Mouse (Mus musculus) urinary bladder, adult 2 months (tissue): Measurements from ENCODE around the gene Sec22b. TPM values are rescaled to one million over a fixed set of nuclear protein-coding genes. Genes with fewer than 3 reads are reported as not detected.

Experiments used
- DNase-seq: peaks from one replicate; pipeline ENCODE4 v3.0.0; 2022; ENCODE audit warnings: low spot score
- polyA plus RNA-seq: library from polyadenylated mRNA; depleted of rRNA; stranded (reverse); fragments of >200 nt; gene quantifications from 2 replicates; pipeline ENCODE4 v1.2.3, GENCODE M21; 2012; rRNA removed

Sec22b gene
- 75.0 and 84.5 TPM in 2 replicates for polyA plus RNA-seq

DNA sequence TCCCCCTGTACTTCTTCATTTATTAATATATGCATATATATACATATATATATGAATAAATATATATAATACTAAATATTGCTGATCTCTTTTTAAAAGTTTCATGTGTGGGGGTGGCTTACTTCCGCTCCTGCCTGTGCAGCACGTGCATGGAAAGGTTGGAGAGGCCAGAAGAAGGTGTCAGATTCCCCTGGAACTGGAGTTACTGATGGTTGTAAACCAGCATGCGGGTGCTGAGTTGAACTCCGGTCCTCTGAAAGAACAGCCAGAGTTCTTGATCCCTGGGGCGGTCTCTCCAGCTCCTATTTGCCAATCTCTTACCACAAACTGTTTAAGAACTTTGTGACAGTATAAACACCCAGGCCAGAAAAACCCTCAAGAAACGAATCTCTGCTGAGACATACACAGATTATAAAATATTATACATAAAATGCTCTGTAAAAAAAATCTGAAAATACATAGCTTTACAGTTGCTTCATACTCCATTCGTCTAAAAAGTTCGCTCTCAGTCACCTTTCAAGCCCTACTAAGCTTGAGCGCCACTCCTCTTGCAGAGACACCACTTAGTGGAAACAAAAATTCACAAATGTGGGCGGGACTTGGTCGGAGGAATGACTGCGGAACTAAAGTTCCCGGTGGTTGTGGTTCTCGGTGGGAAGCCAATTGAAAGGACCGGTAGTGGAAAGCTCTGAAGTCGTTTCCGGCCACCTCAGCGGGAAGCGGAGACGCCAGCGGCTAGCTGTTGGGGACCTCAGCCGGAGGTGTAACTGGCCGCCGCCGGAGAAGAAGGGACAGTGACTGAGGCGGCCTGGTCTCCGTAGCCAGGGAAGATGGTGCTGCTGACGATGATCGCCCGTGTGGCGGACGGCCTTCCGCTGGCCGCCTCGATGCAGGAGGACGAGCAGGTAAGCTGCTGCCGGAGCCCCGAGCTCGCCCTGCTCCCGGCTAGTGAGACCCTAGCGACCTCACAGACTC lies at the start of gene Sec22b:
Gene Sec22b (plus strand): TSS at position 675 of the 975 bp plus-strand sequence.
- peak; percentile 77 for DNase-seq

DNA sequence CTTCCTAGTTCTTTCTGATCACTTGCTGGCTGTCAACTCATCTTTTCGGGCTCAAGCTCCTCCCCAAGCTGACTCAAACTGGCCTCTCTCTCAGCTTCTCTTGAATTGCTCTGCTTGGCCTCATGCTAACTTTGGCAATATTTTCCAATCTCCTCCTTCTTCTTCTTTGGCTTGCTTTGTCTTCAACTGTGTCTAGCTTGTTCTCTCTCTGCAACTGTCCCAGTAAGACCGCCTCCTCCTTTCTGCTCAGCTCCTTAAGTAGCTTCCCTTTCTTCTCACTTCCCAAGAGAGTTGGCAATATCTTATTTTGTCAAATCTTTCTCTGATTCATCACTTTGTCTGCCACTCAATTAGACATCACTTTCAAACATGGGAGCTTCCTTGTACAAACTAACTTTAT lies 49.2 kb upstream of the Sec22b start:
- DNase-seq, result no peak

DNA sequence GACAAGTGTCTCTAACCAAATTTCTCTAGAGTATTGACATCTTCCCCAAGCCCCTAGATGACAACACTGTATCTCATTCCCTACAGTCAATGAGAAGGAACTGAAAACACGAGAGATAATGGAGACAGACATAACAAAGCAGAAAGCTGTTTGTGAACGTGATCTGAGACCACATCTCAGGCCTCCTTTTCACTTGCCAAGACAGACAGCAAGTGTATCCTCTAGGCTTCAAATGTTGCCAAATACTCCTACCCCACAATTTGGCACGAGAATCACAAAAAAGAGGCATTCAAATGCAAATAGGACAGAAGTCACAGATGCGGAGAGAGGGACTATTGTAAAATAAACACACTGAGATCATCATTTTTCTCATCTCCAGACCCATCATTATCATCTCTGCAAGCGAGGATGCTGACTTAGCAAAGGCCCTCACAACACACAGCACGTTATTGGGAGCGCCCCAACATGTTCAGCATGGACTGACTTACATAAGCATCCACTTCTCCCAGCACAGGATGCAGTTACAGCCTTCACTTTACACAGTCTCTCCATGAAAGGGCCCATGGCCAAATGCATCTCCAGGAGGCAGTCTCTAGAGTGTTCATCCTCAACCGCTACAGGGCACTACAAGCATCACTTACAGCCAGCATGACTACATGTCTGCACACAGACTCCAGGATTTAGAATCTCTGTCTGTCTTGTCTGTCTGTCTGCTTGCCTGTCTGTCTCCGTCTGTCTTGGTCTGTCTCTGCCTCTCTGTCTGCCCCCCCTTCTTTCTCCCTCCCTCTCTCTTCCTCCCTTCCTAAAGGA lies 46.2 kb upstream of the Sec22b start:
- DNase-seq, result no peak

DNA sequence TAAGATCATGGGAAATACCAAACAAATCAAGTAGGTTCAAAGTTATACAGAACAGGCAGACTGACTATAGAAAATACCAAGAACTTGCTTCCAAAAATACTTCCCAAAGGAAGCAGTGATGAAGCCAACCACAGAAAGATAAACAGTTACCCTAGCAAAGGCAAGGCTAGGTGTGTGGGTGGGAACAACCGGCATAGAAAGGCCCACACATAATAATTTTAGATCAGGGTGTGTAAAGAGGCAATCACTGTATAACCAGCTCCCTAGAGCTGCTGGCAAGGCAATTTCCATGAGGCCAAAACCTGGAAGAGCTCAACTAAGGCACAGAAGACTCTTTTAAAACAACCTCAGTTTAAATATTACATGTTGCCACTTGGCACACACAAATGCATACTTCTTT lies 41.6 kb upstream of the Sec22b start:
- no peak for DNase-seq

DNA sequence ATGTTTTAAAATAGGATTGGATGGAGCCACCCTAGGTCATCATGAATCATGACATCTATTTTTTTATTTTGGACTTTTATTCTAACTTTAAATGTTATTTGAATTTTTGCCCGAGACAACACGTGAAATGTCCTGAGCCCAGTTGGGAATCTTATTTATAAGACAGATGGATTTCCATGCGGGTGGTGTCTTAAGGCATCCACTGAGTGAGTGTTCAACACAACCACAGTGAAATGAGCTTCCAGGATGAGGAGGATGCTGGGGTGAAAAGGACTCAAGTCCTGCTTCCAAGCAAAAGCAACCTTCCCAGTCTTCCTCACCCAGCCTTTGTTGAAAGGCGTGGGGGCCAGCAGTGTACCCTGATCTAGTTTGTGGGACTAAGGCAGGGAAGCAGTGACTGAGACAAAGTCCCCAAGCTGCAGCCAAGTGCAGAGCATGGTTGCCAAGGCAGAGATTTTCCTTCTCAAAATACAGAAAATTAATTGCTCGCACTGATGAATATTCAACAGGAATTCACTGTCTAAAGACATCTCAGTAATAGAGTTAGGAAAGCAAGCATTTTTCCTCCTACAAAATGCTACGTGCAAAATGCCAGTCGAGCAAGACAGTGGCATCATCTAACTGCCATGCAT lies 40.1 kb upstream of the Sec22b start:
- no peak for DNase-seq

DNA sequence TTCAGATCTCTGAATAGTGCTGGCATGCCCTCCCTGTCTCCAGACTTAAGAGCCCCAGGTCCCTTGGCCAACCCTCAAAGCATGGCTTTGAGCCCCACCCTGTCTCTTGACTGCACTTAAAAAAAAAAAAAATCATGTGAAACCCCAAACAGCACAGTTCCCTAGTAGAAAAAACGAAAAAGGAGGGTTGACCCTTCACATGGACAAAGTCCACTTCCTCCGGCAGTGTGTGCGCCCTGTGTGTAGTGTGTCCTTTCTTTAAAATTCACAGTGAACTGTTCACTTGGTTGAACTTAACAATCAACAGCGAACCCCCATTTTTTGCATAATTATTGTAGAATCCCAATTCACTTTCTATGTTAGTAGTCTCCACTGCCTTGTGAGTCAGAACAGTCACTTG lies 34.3 kb upstream of the Sec22b start:
- DNase-seq, result no peak

DNA sequence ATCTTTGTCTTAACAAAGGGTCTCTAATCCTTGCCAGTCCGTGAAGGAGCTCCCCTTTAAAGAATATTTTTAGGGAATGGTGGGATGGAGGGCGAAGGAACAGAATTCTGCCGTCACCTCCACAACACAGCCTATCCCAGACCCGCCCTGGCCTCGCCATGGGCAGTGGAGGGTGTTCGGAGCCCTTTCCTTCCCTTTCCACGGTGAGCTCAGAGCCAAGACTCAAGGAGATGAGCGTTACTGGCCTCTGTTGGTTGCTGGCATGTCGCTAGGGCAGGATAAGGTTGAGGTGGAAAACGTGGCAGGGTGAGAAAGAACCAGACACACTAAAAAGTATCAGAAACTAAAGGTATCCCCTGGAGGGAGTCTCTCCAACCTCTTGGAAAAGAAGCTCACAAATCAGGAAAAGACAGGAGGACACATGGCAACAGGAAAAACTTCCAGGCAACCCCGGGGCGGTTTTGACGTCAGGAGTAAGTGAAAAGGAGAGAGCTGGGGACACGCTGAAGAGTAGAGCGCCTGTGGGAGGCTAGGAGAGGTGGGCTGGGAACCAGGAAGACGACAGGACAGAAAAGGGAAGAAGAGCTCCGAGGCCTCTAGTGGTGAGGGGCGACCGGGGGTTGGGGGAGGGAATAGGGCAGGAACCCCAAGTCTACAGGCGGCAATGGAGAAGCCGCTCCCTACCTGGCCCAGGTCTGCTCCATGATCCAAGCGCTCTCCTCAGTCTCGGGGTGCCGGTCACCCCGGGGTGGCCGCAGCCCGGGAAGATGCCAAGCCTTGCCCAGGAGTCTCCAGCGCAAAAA lies 33.6 kb upstream of the Sec22b start:
- DNase-seq, result no peak

DNA sequence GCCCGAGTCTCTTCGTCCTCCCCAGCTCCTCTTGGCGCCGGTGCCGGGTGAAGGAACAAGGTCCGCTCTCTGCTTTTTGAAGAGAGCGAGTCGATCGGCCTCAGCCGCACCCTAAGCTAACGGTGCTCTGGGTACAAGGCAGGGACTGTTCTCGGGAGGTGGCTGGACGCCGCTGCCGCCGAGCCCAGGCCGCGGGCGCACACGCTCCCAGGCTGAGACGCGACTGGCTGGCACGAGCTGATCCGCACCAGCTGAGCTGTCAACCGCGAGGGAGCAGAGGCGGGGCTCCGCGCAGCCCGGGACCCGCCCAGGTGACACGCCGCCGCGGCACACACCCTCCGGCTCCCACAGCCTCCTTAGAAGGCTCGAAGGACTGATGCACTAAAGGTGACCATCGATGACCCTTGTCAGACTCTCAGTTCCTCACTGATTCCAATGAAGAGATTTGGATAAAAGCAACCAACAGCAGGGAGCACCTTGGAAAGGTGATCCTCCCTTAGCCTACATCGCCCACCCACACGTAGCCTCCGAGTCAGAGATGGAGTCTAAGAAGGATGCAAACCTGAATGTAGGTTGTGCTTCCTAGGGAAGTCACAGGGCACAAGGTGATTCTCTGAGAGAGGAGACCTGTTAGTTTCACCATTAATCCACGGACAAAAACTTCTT lies 32.8 kb upstream of the Sec22b start:
- peak; percentile 58 for DNase-seq

DNA sequence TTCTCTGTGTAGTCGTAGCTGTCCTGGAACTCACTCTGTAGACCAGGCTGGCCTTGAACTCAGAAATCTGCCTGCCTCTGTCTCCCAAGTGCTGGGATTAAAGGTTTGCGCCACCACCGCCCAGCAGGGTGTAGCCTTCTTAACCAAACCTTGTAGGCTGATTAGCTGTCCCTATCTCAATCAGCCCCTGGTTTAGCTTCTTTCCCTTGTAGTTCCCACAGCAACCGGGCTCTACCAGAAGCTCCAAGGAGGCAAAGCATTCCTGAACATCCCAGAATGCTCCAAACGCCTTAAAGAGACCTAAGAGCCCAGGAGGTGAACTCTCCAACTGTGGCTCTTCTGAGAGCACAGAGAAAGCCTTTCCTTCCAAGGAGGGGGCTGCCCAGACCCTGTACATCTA lies 32.3 kb upstream of the Sec22b start:
- no peak for DNase-seq

DNA sequence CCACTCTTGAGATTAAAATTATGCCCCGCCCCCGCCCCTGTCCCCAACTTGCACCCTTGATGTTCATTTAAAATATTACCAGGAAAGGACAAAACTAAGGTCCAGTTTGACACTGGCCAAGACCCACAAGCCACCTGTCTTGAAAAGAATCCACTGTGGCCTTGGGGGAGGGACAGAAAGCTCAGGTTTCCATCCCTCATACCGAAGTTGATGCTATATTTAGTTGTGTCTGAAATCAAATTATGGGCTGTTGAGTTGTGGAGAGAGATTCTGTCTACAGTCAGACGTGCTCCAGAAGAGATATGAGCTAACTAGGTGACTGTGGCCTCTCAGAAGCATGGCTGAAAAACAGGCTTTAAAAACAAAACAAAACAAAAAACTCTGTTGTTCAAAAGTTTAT lies 31.3 kb upstream of the Sec22b start:
- DNase-seq, result no peak

DNA sequence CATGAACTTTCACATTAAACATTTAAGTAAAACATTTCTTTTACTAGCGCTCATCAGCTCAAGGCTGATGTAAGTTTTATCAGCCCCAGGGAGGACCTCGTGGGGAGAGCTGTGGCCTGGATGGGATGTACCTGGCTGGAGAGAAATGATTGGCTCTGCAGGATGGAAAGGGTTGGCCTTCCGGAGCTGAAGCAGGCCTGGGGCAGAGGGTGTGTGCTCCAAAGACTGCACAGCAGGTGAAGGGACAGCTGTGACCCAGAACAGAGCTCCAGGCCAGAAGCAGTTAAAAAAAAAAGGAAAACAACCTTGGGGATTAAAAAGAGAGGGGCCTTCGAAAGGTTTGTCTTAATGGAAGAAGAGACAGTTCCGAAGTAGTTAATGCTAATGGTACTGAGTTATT lies 26.2 kb upstream of the Sec22b start:
- DNase-seq, result no peak

DNA sequence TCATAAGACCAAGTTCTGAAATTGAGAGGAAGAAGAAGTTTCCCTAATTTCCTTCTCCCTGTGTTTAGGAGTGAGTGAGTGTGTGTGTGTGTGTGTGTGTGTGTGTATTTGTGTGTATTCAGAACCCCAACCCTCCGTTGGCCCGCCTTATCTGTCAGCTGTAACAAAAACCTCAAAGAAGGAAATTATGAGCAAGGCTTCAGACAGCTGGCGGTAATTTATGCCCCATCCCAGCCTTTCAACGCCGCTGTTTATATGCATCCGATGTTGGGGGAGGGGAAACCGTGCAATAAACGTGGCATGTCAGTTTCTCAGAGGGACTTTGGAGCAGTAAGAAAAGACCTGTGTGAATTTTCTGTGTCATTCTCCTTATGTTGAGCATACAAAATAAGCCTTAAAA lies 24.7 kb upstream of the Sec22b start:
- DNase-seq, result no peak

DNA sequence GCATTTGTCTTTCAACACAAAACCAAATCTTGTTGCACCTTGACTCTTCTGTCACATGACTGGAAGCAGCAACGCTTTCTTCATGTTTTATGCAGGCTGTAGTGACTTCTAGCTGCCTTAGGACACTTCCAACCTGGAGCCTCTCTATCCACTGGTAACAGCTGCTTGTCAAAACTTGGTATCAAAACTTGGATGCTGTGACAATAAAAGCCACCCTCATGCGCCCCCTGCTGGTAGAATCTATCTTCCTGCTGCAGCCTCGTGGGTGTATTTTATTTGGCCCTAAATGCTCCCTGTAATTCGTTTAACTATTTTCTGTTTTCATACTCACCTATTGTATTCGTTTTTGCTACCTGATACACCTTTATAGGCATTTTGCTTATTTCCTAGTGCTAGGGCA lies 21.8 kb upstream of the Sec22b start:
- DNase-seq, result peak; percentile 51

DNA sequence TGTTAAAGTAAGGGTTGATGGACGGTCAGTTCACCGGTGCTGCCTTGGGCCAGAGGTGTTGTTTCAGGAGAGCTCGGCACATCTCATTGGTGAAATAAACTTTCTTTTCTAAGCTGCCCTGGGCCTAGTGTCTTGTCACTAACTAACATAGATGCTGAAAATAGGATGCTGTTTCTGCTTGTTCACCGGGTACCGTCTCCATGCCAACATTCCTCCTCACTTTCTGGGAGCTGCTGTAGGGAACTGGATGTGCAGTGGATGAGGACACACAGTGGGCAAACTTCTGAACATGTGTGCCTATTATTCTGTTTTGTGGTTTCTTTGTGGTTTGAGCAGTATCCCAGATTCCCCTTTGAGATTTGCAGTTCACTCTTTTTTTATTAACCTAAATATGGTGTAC lies 19.4 kb upstream of the Sec22b start:
- DNase-seq, result no peak

DNA sequence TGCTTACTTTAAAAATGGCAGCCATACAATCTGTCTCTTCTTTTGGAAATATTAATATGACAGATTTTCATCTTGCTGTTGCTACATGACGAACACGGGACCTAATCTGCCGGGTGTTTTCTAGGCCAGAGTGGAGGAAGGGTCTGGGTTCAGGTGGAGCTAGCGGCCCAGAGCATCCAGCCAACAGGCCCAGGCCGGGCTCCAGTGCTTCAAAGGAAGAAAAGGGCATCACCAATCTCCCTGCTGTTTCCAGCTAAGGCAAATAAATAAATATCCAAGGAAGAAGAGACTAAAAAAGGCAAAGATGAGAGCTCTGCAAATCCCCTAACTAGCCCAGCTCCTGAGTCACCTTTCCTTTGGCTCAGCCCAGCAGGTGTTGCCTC lies 13.2 kb upstream of the Sec22b start:
- DNase-seq, result no peak

DNA sequence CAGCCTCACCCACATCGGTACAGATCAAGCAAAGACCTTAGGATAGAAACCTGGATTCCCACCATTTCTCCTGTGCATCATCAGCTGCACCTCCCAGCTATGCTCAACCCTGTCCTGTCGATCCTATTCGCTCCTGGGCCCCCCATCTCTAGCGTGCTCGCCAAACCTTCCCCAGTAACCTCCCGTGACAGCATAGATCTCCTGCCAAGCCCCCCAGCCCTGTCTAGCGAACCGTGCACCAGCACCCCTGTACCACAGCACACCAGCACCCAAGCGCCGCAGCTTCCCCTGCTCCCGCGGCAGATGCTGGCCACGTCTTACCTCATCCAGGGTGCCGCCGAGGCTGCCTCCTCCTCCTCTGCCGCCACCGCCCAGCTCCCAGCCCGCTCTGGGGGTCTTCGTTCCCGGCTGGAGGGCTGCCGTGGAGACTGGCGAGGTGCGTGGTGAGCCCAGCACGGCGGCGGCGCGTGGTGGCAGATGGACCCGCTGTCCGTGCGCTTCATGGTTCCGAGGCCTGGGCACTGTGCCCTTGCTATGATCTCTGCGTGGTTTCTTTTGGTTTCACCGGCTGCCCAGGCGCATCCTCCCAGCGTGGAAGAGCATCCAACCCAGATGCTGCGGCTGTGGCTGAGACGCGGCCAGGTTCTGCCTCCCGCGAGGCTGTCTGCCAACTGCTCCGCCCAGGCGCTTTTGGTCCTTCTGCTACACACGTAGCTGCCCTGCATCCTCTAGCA lies 12.7 kb upstream of the Sec22b start, which contains the start of gene Pde4dip:
Gene Pde4dip (minus strand): TSS at position 540 of the 734 bp plus-strand sequence.
- DNase-seq, result no peak

DNA sequence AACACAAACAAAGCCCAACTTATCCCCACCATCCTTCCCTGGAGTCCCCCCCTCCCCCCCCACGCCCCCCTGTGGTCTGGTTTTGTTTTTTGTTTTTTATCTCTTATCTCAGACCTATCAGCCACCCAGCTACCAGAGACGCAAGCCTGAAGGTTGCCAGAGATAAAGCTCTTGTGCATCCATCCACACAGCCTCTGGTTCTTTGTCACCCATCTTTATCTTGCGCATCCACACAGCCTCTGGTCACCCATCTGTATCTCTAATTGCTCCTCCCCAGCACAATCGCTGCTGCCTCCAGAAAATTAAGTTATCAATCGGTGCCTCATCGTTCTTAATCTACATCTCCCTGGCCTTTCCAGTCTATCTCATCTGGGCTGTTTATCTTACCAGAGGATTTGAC lies 10.8 kb upstream of the Sec22b start:
- no peak for DNase-seq

DNA sequence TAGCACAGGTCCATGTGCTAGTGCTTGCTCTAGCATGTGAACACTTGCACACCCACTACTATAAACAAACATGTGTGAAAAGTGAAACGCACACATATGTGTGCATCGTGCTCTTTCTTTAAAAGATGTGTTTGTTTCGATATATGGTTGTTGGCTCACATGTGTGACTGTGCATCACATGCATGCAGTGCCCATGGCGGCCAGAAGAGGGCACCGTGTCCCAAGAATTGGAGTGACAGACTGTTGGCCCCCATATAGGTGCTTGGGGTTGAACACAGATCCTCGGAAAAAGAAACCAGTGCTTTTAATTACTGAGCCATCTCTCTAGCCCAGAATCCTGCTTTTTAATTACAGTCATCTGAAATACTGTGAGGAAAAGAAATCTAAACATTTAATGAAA lies 6.3 kb upstream of the Sec22b start:
- no peak for DNase-seq

DNA sequence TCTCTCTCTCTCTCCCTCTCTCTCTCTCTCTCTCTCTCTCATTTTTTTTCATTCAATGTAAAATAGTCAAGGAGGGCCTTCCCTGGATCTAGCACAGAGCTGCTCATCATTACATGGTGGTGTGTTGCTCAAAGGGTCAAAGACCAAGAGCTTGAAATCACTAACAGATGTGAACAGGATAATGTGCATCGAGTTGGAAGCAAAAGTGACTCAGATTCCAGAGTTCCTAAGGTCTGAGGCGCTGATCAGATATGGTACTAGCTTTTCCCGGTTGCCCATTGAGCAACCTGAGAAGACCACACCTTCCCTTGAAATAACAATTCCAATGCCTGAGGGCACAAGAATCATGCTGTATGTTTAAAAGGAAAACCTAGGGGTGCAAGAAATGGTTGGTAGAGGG lies 2.6 kb upstream of the Sec22b start:
- DNase-seq, result no peak

DNA sequence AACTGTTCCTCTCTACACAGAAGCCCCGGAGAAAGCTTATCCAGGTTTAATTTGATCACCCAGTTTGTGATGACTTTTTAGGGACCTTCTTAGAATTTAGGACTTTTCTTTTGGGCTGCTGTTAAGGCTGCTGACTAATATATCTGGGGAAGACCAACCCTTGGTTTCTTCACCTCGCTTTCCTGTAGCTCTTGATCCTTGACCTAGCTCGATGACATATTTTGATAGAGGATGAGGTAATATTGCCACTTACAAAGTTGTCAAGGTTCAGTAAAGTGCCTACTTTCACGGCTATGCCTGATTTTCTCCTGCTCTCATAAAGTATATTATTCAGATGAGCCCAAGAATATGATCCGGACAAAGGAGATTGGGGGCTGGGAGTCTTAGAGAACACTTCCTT lies 596 bp downstream of the Sec22b start:
- DNase-seq, result no peak
